ENCODE assay signal across 8 mouse cellular contexts in the genomic region with DNA sequence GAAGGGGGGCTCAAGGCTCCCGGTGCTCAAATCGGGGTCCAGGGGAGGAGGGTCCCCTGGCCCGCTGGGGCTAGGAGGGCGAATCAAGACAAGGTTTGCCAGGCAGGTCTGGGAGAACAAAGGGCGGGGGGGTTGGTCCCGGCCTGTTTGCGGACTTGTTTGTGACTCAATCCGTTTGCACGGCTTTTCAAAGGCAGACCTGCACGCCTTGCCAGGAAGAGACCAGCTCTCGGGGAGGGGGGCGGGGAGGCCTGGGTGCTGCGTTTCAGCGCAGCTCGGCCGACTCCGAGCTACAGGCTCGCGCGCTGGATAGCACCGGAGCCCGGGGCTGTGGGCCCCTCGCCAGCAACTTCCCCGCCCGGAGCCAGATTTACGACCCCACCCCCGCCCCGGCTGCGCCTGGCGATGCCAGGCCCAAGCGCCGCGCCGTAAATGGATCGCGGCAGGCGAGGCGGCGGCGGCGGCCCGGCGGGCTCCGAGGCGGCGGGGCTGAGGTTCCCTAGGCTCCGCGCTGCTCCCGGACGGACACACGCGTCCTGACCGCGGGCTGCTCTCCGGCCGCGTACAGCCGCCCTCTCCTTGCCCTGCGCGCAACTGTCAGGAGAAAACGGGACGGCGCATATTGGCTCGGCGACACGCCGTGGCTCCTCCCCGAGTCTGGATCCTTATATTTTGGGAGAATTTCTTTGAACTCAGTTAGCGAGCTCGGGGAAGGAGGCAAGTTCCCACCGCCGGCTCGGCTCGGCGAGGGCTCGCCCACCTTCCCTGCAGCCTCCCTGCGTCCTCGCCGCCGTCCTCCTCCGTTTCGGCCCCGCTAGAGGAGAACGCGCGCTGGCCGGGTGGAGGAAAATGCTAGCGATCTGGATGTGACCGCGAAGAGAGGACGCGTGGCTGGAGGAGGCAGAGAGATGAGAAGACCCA. TPM values are rescaled to one million over a fixed set of nuclear protein-coding genes. Genes with fewer than 3 reads are reported as not detected.
DNase-seq lines count a peak whose midpoint lies in the region; ATAC-seq and TF ChIP-seq lines count a peak whose summit lies in the region.

A gene (plus strand): TSS at position 695 of the 921 bp plus-strand sequence.

- H3K4me2 ChIP-seq in forebrain, embryonic 12.5 days: peak within 1 kb of the TSS; percentile 99
- H3K4me2 ChIP-seq in liver, postnatal 0 days (ENCODE audit: low read depth, low read length): peak within 1 kb of the TSS; percentile 88

- peak within 1 kb of the TSS; percentile 54 for H3K4me3 ChIP-seq in forebrain, embryonic 12.5 days (replicated peaks)
- peak within 1 kb of the TSS; percentile 55 for H3K4me3 ChIP-seq in liver, postnatal 0 days (ENCODE audit: low read depth, low read length)

- H3K4me1 ChIP-seq in forebrain, embryonic 12.5 days: peaks cover 30% of the 10 kb centered on the region
- H3K4me1 ChIP-seq in liver, postnatal 0 days (ENCODE audit: insufficient read depth): peaks cover 26% of the 10 kb centered on the region

- H3K9ac ChIP-seq in forebrain, embryonic 12.5 days: peak within 1 kb of the TSS; percentile 68
- H3K9ac ChIP-seq in liver, postnatal 0 days (replicated peaks): peak within 1 kb of the TSS; percentile 16; the same call in 1 of the 2 replicates

- H3K9me3 ChIP-seq in forebrain, embryonic 12.5 days: no peaks in the 10 kb centered on the region
- no peaks in the 10 kb centered on the region for H3K9me3 ChIP-seq in liver, postnatal 0 days (ENCODE audit: low read length)

- no peaks in the 10 kb centered on the region for H3K36me3 ChIP-seq in forebrain, embryonic 12.5 days (replicated peaks)
- H3K36me3 ChIP-seq in liver, postnatal 0 days (replicated peaks; ENCODE audit: insufficient read depth, low read length): no peaks in the 10 kb centered on the region

- DNase-seq in ES-CJ7 (ENCODE audit: low read depth, low spot score): peak; percentile 73
- peak; percentile 73 for DNase-seq in brain, adult 2 months (ENCODE audit: low read depth, low spot score)
- DNase-seq in heart, postnatal 10 days: peak; percentile 65
- DNase-seq in kidney, postnatal 4 days: peak; percentile 77 to 84
- peak; percentile 52 for DNase-seq in liver, postnatal 0 days
- DNase-seq in ovary, postnatal 14 days (ENCODE audit: low spot score): peak; percentile 46
- DNase-seq in urinary bladder, postnatal 36 days (ENCODE audit: low spot score in 2 of 2): peak; percentile 44 to 45

- H3K27ac ChIP-seq in forebrain, embryonic 12.5 days: 0 out of 2 replicates have a peak within 1 kb of the TSS, but pooled peaks have one; percentile 25
- no peak within 1 kb of the TSS for H3K27ac ChIP-seq in liver, postnatal 0 days (ENCODE audit: low read depth)

- intact Hi-C loops in heart, postnatal 10 days (cut with DNase I): loop anchor here (2.0 to 5.0 kb wide), 2 partner anchors 309 to 948 kb away; no protein-coding TSS in a partner anchor

- TF ChIP-seq CTCF in liver, postnatal 0 days (IDR thresholded peaks at IDR 0.05; ENCODE audit: low read depth): no peak

- peak; percentile 59 for ATAC-seq in forebrain, embryonic 12.5 days (ENCODE audit: low FRiP score)
- peak; percentile 46 for ATAC-seq in liver, postnatal 0 days

- TF ChIP-seq EP300 in liver, postnatal 0 days (IDR thresholded peaks at IDR 0.05; ENCODE audit: low read depth): no peak

- under 1% methylated on average over 92 of the region's 92 CpGs for WGBS in forebrain, embryonic 12.5 days
- WGBS in liver, postnatal 0 days (ENCODE audit: insufficient replicate concordance): under 1% methylated on average over 84 of the region's 92 CpGs

- peaks cover 53% of the 10 kb centered on the region for H3K27me3 ChIP-seq in forebrain, embryonic 12.5 days
- peaks cover 60% of the 10 kb centered on the region for H3K27me3 ChIP-seq in liver, postnatal 0 days (ENCODE audit: insufficient read depth, low read length)

RNA-seq across cellular contexts. Expression of the gene that starts here (rescaled TPM):
- 6.9 and 7.0 TPM in 2 replicates for polyA plus RNA-seq in forebrain, embryonic 12.5 days (2016; fragmentation: Nextera tagmentation; extraction: Ambion mirVana)
- 10 to 100 TPM; 10.9 to 12.9 TPM for total RNA-seq in heart, postnatal 10 days (2021)
- 0.02 TPM in 1 of 2 replicates, not detected in the other for polyA plus RNA-seq in liver, postnatal 0 days (2015; fragmentation: Nextera tagmentation; extraction: Ambion mirVana)

Comparison
In these comparisons a context has a peak if more than half of its experiments do, and no peak if none do; other contexts are left out.
1. Peak in DNase-seq, ATAC-seq, H3K4me3 ChIP-seq, H3K9ac ChIP-seq and H3K4me2 ChIP-seq in liver, postnatal 0 days; RNA of the gene not detected or under 1 TPM.